Mouse (Mus musculus) T-helper 1 cell (primary cell): ENCODE data around the gene Ddx54.

Source experiments
- in situ Hi-C: fragments of 300-600 bp; cut with MboI, MseI; formaldehyde crosslinking; loops from one replicate; pipeline ENCODE4 v1.15.1; 2025; ENCODE audit warnings: high pct_unique_total_duplicates

Gene Ddx54

DNA sequence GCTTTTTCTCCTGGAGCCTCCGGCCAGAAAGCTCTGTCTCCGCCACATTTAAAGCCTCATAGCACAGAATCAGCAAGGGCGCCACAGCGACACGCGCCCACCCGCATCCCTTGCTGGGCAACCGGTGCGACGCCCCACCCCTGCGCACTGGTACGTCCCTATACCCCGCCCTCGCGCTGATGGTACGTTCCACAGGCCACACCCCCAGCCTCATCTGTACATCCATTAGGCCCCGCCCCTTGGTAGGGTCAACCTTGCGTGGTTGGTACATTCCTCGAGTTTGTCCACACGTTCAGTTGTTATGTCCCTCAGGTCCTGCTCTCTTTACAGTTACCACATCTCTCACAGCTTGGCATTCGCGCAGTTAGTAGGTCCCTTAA lies at the start of gene Ddx54, which contains the start of gene Rita1:
Gene Ddx54 (plus strand): TSS at position 298 of the 380 bp plus-strand sequence.
Gene Rita1 (minus strand): TSS at position 148 of the 380 bp plus-strand sequence.
- in situ Hi-C loops = no loop called here

GRCm38 (mm10) chr5:120562956-120563913 lies 49.3 kb upstream of the Ddx54 start:
- in situ Hi-C loops = no loop called here

- in situ Hi-C loops = no loop called here
Observed at GRCm38 (mm10) chr5:120563914-120564311, 48.6 kb upstream of the Ddx54 start.

GRCm38 (mm10) chr5:120565171-120565905 lies 47.2 kb upstream of the Ddx54 start:
- in situ Hi-C loops = no loop called here

- in situ Hi-C loops = no loop called here
Observed at GRCm38 (mm10) chr5:120566101-120566500, 46.4 kb upstream of the Ddx54 start.

DNA sequence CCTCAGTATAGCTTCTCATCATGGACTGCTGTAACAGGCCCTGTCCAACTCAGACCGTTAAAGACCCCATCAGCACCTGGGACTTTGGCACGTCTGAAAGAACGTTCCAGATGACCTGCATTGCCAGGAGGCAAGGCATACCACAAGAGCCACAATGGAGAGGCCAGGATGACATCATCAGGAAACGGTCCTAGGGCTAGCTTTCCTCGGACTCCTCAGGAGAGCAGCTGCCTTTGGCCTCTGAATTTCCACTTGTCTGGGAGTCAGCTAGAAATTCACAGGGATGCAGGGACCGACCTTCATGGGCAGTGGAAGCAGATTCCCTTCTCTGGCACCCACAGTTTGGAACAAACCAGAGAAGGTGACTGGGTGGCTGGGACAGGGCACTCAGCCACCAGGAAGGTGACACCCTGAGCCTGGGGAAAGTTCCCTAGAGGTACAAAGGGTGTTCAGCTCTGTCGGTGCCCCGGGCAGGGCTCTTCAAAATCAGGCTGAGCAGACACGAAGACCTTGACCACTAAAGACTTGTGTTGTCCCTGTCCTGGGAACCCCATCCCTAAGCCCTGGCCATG lies 45.8 kb upstream of the Ddx54 start:
- in situ Hi-C loops = no loop called here

DNA sequence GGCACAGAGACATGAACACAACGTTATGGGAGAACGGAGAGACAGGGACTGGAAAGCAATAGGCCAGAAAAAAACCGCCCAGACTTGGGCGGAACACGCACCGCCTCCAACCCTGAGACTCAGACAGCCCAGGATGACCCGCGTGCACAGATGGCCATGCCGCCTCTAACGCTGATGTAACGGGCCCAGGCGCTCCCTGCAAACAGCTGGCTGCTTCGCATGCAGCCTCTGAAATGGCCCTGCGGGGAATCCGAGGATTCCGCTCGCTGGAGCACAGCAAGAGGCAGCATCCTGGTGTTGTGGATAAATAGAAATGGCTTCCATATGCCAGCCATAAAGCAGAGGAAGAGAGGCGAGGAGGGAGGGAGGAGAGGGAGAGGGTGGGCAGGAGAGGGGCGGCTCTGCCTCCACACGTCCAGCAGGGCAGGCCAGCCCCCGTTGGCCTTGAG lies 45.3 kb upstream of the Ddx54 start:
- in situ Hi-C loops = no loop called here

DNA sequence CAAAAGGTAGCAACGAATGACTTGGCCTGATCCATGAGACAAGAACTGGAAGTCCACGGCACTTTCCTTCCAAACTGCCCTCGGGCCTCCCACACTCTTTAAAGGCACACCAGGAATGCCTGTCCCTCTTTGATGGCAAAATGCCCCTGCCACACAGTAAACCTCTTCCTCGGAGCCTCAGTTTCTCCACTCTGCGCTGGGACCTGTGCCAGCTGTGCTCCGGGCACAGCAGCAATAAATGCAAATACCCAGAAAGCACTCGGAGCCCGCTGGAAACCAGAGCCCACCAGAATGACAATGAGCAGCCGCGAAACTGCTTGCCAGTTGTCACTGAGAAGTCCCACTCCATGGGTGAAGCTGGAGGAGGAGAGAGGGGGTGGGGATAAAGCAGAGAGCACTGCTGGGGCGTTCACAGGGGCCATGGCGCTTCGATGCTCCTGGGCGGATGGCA lies 44.8 kb upstream of the Ddx54 start:
- in situ Hi-C loops = no loop called here

DNA sequence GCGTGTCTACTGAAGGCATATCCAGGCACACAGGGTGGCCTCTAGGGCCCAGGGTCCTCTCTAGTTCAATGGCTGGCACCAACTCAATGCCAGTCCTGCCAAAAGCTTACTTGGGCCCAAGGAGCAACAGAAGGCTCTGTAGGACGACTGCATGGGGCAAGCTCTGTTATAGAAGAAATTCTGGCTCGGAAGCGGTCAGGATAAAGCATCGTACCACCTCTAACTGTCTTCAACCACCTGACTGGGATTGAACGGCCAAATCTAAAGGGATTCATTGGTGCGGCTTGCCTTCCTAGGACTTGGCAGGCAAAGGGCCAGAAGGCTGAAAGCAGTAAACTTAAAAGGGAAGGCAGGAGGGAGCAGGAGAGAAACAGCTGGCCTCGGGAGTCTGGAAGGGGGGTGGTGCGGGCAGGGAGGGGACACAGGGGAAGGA lies 44.2 kb upstream of the Ddx54 start:
- in situ Hi-C loops = no loop called here

DNA sequence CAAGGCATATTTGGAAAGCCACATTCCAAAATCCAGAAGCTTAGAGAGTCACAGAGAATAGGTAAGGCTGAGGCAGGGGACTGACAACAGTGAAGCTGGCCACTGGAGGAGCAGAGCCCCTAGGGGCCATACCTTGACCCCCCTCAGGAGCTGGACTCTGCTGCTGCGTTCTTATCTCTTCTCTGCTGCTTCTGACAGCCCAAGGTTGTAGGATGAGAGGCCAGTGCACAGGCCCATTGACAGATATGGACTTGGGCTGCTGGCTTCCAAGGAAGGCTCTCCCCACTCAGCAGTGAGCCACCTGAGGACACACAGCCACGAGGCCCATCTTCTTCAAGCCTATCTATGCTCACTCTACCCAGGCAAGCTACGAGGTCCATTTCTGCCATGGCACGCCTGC lies 43.6 kb upstream of the Ddx54 start:
- in situ Hi-C loops = no loop called here

DNA sequence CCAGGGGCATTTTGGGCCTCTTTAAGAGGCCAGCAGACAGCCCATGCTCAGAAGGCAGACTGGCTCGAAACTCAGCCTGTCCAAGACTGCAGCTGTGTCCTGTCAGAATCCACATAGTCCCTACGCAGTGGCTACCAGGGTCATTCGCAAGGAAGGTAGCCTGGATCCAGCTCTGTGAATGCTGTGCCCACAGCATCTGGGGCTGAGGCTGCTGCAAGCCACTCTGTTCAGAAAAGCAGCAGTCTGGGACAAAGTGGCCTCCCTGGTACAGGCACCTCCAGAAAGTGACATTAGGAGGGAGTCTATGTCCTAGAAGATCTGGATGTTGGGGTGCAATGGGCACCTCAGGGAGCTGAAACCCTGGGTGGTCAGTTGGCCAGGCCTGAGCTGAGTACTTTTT lies 42.7 kb upstream of the Ddx54 start:
- in situ Hi-C loops = no loop called here

- in situ Hi-C loops = no loop called here
Observed at GRCm38 (mm10) chr5:120570289-120570897, 42.1 kb upstream of the Ddx54 start.

GRCm38 (mm10) chr5:120571056-120571740 lies 41.3 kb upstream of the Ddx54 start:
- in situ Hi-C loops = no loop called here

DNA sequence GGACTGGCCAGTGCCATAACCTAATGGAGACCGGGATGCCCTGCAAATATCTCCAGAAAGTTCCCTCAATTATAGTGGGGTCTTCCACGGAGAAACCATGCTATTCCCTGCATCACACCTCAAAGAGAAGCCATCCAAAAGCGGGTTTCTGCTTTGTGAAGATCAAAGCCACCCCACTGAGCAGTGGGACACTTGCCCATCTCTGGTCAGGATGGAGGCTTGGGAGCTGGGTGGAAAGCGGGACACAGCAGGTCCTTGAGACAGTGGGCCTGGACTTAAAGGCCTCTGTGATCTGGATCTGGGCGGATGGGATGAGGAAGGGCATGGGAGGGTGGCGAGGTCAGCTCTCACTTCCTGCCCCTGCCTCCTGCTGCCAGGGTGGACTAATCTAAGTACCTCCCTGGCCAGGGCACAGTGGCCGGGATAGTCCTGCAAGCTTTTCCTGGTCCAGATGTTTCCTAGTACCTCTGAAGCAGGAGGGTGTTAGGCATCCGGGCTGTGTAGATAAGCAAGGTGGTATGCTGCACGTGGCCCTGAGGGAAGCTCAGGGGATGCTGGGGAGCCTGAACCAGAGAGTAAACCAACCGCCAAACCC lies 38.0 kb upstream of the Ddx54 start:
- in situ Hi-C loops = no loop called here

GRCm38 (mm10) chr5:120576781-120577301 lies 35.7 kb upstream of the Ddx54 start:
- in situ Hi-C loops = no loop called here

DNA sequence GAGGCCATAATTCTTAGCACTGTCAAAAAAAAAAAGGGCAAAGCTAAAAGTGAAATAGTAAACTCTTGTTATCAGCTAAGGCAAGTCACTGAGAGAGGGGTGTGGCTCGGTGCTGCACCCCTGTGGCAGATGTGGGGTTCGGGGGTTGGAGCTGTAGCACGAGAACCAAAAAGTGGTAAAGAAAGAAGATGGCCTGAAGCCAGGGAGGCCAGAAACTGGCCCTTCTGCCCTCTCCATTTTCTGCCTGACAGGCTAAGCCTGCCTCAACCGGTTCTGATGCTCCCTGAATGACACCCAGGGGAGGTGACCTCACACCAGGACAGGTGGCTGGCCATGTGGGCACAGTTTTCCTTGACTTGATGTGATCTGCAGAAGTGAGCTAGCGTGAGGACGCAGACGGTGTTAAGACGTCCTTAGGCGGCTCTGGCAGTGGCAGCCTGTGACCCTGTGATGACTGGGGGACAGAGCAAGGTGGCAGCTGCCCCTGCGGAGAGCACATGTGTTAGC lies 34.6 kb upstream of the Ddx54 start:
- in situ Hi-C loops = no loop called here

DNA sequence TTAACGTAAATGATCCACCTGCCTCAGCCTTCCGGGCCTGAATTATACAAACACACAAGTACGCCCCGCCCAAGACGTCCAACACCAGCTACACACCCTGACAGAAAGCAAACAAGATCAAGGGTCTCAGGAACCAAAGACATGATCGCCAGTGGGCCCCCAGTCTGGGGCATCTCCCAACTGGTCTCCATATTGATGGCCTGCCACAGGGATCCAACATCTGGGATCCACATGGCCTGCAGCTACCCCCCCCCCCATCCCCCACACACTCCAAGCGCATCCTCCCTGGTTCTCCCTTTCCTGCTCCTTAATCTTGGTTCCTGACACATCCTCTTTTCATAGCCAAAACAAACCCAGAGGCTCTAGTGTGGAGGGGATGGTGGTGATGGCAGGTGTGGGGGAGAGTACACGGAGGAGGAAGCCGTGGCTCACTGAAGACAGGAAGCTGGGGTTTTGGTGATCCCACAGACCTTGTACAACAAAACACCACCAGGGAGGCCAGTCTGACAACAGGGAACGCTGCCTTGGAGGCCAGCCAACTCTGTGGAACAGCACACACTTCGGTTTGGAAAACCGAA lies 33.9 kb upstream of the Ddx54 start:
- in situ Hi-C loops = no loop called here

DNA sequence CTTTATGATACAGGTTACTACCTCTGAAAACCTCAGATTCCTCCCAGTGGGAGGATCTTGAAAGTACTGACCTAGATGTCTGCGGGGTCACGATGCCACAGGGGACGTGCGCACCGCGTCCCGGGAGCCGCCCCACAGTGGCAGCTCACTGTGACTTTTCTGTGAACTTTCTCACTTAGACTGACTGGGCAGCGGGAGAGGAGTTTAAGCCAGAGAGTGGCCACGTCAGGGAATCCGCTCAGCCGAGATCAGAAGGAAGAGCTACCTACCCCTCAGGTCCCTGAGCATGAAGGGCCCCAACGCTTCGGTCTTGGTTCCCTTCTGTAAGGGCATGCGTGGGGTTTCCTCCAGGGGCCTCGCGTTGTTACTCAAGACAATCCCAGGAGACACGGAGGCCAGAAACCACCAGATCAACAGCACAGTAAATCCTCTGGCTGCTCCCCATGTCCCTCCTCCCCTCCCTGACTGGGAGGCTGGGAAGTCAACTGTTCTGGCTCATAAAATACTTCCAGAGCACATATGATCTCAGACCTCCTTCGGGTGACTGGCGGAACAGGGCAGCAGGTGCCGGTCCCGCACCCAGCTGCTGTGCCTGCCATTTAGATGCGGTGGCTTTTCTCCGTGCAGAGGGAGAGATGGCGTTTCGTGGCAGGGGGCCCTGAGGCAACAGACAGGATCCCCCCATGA lies 33.2 kb upstream of the Ddx54 start:
- in situ Hi-C loops = no loop called here
